Mouse (Mus musculus) spleen, adult 2 months (tissue): Measurements from ENCODE around the gene Mlc1. TPM values are rescaled to one million over a fixed set of nuclear protein-coding genes. Genes with fewer than 3 reads are reported as not detected.

ENCODE experiments used
- DNase-seq, 2 experiments: peaks; one replicate each; pipeline versions ENCODE4 v3.0.0 to v3.0.0-alpha.2; 2012 to 2021; ENCODE audit warnings: low spot score in 2 of 2, low read depth in 1 of 2
- H3K27ac ChIP-seq: fragments of 200-500 bp; 2 replicates; pipeline ENCODE4 v1.5.1; 2012; ENCODE audit warnings: low read length, inconsistent platforms; ENCODE audit not compliant: insufficient read depth
- H3K27me3 ChIP-seq: fragments of 200-500 bp; 2 replicates; pipeline ENCODE4 v1.6.1; 2012; ENCODE audit warnings: mild to moderate bottlenecking, moderate library complexity, low read length, inconsistent platforms; ENCODE audit not compliant: control insufficient read depth, insufficient read depth
- H3K36me3 ChIP-seq: fragments of 200-500 bp; 2 replicates; pipeline ENCODE4 v1.6.1; 2012; ENCODE audit warnings: mild to moderate bottlenecking, low read length, inconsistent platforms; ENCODE audit not compliant: control insufficient read depth, insufficient read depth
- H3K4me1 ChIP-seq: fragments of 200-500 bp; 2 replicates; pipeline ENCODE4 v1.6.1; 2011; ENCODE audit warnings: inconsistent platforms; ENCODE audit not compliant: control insufficient read depth, insufficient read depth, insufficient read length
- H3K4me3 ChIP-seq: fragments of 200-500 bp; 2 replicates; pipeline ENCODE4 v1.5.1; 2011; ENCODE audit warnings: mild to moderate bottlenecking, inconsistent platforms; ENCODE audit not compliant: insufficient read depth, insufficient read length; ENCODE audit errors: extremely low read depth
- CTCF ChIP-seq: fragments of 200-500 bp; IDR thresholded peaks from 2 replicates; pipeline ENCODE4 v1.5.1; 2011; ENCODE audit warnings: mild to moderate bottlenecking, inconsistent platforms; ENCODE audit not compliant: insufficient read depth, insufficient read length, insufficient replicate concordance; ENCODE audit errors: extremely low read depth
- POLR2A ChIP-seq: fragments of 200-500 bp; IDR thresholded peaks from 2 replicates; pipeline ENCODE4 v1.6.1; 2011; ENCODE audit warnings: low read depth, low read length, inconsistent platforms
- WGBS: fragments of 180-500 bp; shearing (Covaris S2); methylation state at CpG from one replicate; pipeline ENCODE4 v1.1.7; 2018; 5-methylcytosine and 5-hydroxymethylcytosine counted together
- polyA plus RNA-seq: library from polyadenylated mRNA; depleted of rRNA; stranded (reverse); fragments of >200 nt; gene quantifications from 2 replicates; pipeline ENCODE4 v1.2.3, GENCODE M21; 2012; rRNA removed

Gene Mlc1
- polyA plus RNA-seq, 1 experiment, result 1.1 TPM

DNA sequence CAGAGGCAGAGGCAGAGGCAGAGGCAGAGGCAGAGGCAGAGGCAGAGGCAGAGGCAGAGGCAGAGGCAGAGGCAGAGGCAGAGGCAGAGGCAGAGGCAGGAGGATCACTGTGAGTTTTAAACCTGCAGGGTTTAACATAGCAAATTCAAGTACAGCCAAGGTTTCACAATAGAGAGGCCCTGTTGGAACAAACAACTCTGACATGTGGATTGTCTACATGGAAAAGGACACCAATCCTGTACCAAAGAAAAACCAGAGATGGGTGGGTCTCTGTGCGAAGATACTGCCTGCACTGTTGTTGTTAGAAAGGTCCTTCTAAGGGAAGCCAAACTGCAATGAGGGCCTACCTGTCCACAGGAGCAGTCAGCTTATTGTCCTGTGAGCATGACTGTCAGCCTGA is 58.7 kb downstream of the Mlc1 start:
- no peaks in the 10 kb centered on the region for H3K36me3 ChIP-seq
- TF ChIP-seq POLR2A (no peak), CTCF (no peak)
- DNase-seq, result no peak
- no peak overlapping the region for H3K27ac ChIP-seq
- H3K27me3 ChIP-seq, result no peaks in the 10 kb centered on the region
- no peak overlapping the region for H3K4me3 ChIP-seq
- H3K4me1 ChIP-seq, result no peaks in the 10 kb centered on the region
- 91% methylated on average over 1 of the region's 1 CpGs for WGBS

DNA sequence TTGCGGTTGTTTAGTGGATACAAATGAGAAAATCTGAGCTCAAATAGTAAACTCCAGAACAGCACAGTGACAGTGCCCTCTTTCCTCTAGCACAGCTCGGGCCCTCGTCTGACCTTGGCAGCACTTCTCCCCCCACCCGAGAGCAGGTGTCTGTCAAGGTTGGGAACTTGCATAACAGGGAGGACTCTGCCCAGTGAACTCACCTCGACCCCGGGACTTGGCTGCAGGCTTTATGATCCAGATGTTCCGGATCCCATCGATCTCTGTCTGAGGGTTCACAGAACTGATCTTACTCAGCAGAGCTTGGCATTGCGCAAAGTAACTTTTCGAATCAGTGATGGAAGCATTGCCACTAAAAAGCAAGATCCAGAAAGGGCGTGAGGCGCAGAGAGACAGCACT is 59.5 kb downstream of the Mlc1 start:
- DNase-seq, result no peak
- H3K27ac ChIP-seq, result no peak overlapping the region
- 79% methylated on average over 12 of the region's 12 CpGs for WGBS

GRCm38 (mm10) chr15:88917126-88917525 is 61.7 kb downstream of the Mlc1 start:
- Histone ChIP-seq H3K27ac (no peak overlapping the region), H3K36me3 (no peaks in the 10 kb centered on the region), H3K27me3 (no peaks in the 10 kb centered on the region), H3K4me3 (no peak overlapping the region), H3K4me1 (no peaks in the 10 kb centered on the region)
- WGBS, result 92% methylated on average over 8 of the region's 8 CpGs
- no peak for TF ChIP-seq CTCF
- TF ChIP-seq POLR2A, result no peak
- no peak for DNase-seq

More for the DNA sequence above, 59.5 kb downstream of the Mlc1 start:
- H3K36me3 ChIP-seq, result no peaks in the 10 kb centered on the region
- no peaks in the 10 kb centered on the region for H3K27me3 ChIP-seq
- no peaks in the 10 kb centered on the region for H3K4me1 ChIP-seq
- H3K4me3 ChIP-seq, result no peak overlapping the region
- no peak for TF ChIP-seq CTCF
- no peak for TF ChIP-seq POLR2A

GRCm38 (mm10) chr15:88916366-88916765 is 62.4 kb downstream of the Mlc1 start:
- DNase-seq, result no peak
- TF ChIP-seq CTCF, result no peak
- no peak for TF ChIP-seq POLR2A
- Histone ChIP-seq H3K27ac (no peak overlapping the region), H3K4me3 (no peak overlapping the region), H3K27me3 (no peaks in the 10 kb centered on the region), H3K36me3 (no peaks in the 10 kb centered on the region), H3K4me1 (no peaks in the 10 kb centered on the region)
- WGBS, result 56% methylated on average over 3 of the region's 3 CpGs

DNA sequence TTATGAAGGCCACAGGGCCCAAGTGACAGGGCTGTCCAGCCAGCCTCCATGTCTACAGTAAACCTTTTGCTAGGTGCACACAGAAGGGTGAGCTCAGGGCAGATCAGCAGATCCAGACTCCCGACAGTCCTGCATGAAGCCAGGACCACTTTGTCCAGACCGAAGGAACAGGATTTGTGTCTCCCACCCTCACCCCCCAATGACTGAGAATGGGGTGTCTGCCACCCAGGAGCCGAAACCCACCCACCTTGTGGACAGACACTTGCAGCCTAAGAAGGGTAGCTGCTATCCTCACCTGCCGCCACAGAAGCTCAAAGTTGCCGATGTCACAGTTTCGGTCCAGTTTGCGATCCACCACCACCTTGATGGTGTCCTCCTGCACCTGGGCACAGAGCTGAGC is 63.8 kb downstream of the Mlc1 start:
- DNase-seq, result no peak
- 88% methylated on average over 7 of the region's 7 CpGs for WGBS
- Histone ChIP-seq H3K4me3 (no peak overlapping the region), H3K4me1 (no peaks in the 10 kb centered on the region), H3K36me3 (no peaks in the 10 kb centered on the region), H3K27me3 (no peaks in the 10 kb centered on the region), H3K27ac (no peak overlapping the region)
- no peak for TF ChIP-seq POLR2A
- no peak for TF ChIP-seq CTCF

DNA sequence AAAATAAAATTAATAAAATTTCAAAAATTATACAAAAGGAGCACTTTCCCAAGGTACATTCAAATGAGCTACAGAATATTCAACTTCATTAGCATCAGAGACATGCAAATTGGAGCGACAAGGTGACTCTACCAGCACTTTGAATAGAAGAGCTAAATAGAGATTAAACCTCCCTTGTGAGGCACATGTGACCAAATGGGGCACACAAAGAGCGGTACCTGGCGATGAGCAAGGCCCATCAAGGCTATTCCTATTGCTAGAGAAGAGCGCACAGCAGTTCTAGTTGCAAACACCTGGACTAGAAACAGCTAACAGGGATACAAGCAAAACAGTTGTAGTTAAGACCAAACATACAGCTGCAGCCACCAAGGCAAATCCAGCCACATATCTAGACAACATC is 72.5 kb downstream of the Mlc1 start:
- no peaks in the 10 kb centered on the region for H3K36me3 ChIP-seq
- TF ChIP-seq CTCF, result no peak
- TF ChIP-seq POLR2A, result no peak
- DNase-seq, result no peak
- H3K27me3 ChIP-seq, result no peaks in the 10 kb centered on the region
- 74% methylated on average over 4 of the region's 4 CpGs for WGBS
- H3K4me3 ChIP-seq, result no peak overlapping the region
- no peak overlapping the region for H3K27ac ChIP-seq
- no peaks in the 10 kb centered on the region for H3K4me1 ChIP-seq

Other genes starting within 250 kb of the Mlc1 start
- gene Brd1, start 244.8 kb downstream of the Mlc1 start, polyA plus RNA-seq, result 12.6 and 13.2 TPM in 2 replicates
- 5.0 and 5.8 TPM in 2 replicates for gene Zbed4, start 227.3 kb downstream of the Mlc1 start, polyA plus RNA-seq
- 16.6 and 18.6 TPM in 2 replicates for gene Alg12, start 159.7 kb downstream of the Mlc1 start, polyA plus RNA-seq
- gene Creld2, start 159.4 kb downstream of the Mlc1 start, polyA plus RNA-seq, result 35.7 and 38.9 TPM in 2 replicates
- 16.2 and 20.8 TPM in 2 replicates for gene Pim3, start 116.8 kb downstream of the Mlc1 start, polyA plus RNA-seq
- not detected in 2 replicates for gene Ttll8, start 24.6 kb downstream of the Mlc1 start, polyA plus RNA-seq
- gene Mov10l1, start 3.9 kb upstream of the Mlc1 start, polyA plus RNA-seq, result not detected in 2 replicates
- gene Panx2, start 80.7 kb upstream of the Mlc1 start, polyA plus RNA-seq, result not detected in 2 replicates
- 59.5 and 69.9 TPM in 2 replicates for gene Trabd, start 96.1 kb upstream of the Mlc1 start, polyA plus RNA-seq
- 27.7 and 41.4 TPM in 2 replicates for gene Selenoo, start 110.1 kb upstream of the Mlc1 start, polyA plus RNA-seq
- gene Tubgcp6, start 144.1 kb upstream of the Mlc1 start, polyA plus RNA-seq, result 38.4 and 45.1 TPM in 2 replicates
- gene Hdac10, start 149.7 kb upstream of the Mlc1 start, polyA plus RNA-seq, result 76.2 and 86.8 TPM in 2 replicates
- gene Mapk12, start 161.7 kb upstream of the Mlc1 start, polyA plus RNA-seq, result 3.7 and 3.9 TPM in 2 replicates
- gene Mapk11, start 170.6 kb upstream of the Mlc1 start, polyA plus RNA-seq, result 29.0 and 35.1 TPM in 2 replicates
- gene Plxnb2, start 201.8 kb upstream of the Mlc1 start, polyA plus RNA-seq, result 89.4 and 96.8 TPM in 2 replicates
- 25.2 and 30.8 TPM in 2 replicates for gene Dennd6b, start 217.5 kb upstream of the Mlc1 start, polyA plus RNA-seq
- gene Ppp6r2, start 232.5 kb upstream of the Mlc1 start, polyA plus RNA-seq, result 120 and 255 TPM in 2 replicates